Mouse (Mus musculus) MEL (cell line): ENCODE measurements around the gene Polr2i. TPM values are rescaled to one million over a fixed set of nuclear protein-coding genes. Genes with fewer than 3 reads are reported as not detected.
A peak's percentile ranks its signal among the peaks of the same experiment; 100 is the strongest.

Source experiments
- DNase-seq: peaks from one replicate; pipeline ENCODE4 v3.0.0; 2011; ENCODE audit warnings: low read depth, low spot score
- H3K27ac ChIP-seq: 2 replicates; pipeline ENCODE4 v1.5.1; 2012; ENCODE audit warnings: low read depth, mild to moderate bottlenecking, control low read depth, low read length, moderate library complexity; ENCODE audit not compliant: control insufficient read depth
- H3K27me3 ChIP-seq, 2 experiments: fragments of 150-350 bp in 1 of 2; sonication (generic) in 1 of 2; 2 replicates each; pipeline ENCODE4 v1.6.1; 2012; ENCODE audit warnings: low read length in 2 of 2, mild to moderate bottlenecking in 2 of 2, improper control_type of control experiment in 1 of 2, moderate library complexity in 1 of 2; ENCODE audit not compliant: insufficient read depth in 2 of 2, control insufficient read depth in 1 of 2
- H3K36me3 ChIP-seq, 2 experiments: 2 replicates each; pipeline ENCODE4 v1.6.1; 2012 to 2014; ENCODE audit warnings: low read length in 2 of 2, improper control_type of control experiment in 1 of 2, inconsistent platforms in 1 of 2, mild to moderate bottlenecking in 1 of 2; ENCODE audit not compliant: insufficient read depth in 2 of 2, control insufficient read depth in 1 of 2
- H3K4me1 ChIP-seq, 2 experiments: fragments of 150-350 bp in 1 of 2; sonication (generic) in 1 of 2; 2 replicates each; pipeline ENCODE4 v1.6.1; 2012; ENCODE audit warnings: low read length in 2 of 2, improper control_type of control experiment in 1 of 2, mild to moderate bottlenecking in 1 of 2; ENCODE audit not compliant: insufficient read depth in 2 of 2, control insufficient read depth in 1 of 2
- H3K4me3 ChIP-seq, 2 experiments: fragments of 150-350 bp in 1 of 2; sonication (generic) in 1 of 2; 2 replicates each; pipeline ENCODE4 v1.5.1; 2012; ENCODE audit warnings: low read depth in 2 of 2, low read length in 2 of 2, mild to moderate bottlenecking in 2 of 2, moderate library complexity in 2 of 2, control low read depth in 1 of 2, improper control_type of control experiment in 1 of 2; ENCODE audit not compliant: control insufficient read depth in 1 of 2, insufficient read depth in 1 of 2
- H3K79me2 ChIP-seq: 2 replicates; pipeline ENCODE4 v1.6.1; 2012; ENCODE audit warnings: mild to moderate bottlenecking, low read length, moderate library complexity; ENCODE audit not compliant: control insufficient read depth, poor library complexity, insufficient read depth
- H3K9ac ChIP-seq: 2 replicates; pipeline ENCODE4 v1.6.1; 2012; ENCODE audit warnings: low read depth, mild to moderate bottlenecking, control low read depth, low read length, moderate library complexity; ENCODE audit not compliant: control insufficient read depth, poor library complexity, severe bottlenecking
- H3K9me3 ChIP-seq: fragments of 150-350 bp; sonication (generic); replicated peaks from 2 replicates; pipeline ENCODE4 v1.6.1; 2012; ENCODE audit warnings: mild to moderate bottlenecking, low read length, improper control_type of control experiment, moderate library complexity; ENCODE audit not compliant: insufficient read depth
- BHLHE40 ChIP-seq: IDR thresholded peaks from 2 replicates; pipeline ENCODE4 v1.6.1; 2012; ENCODE audit warnings: low read depth, mild to moderate bottlenecking, inconsistent platforms, low read length, improper control_type of control experiment, borderline replicate concordance
- CHD1 ChIP-seq: IDR thresholded peaks from 2 replicates; pipeline ENCODE4 v1.6.1; 2012; ENCODE audit warnings: low read depth, mild to moderate bottlenecking, inconsistent platforms, low read length, improper control_type of control experiment
- CHD2 ChIP-seq: IDR thresholded peaks from 2 replicates; pipeline ENCODE4 v1.6.1; 2011; ENCODE audit warnings: low read length, improper control_type of control experiment
- CTCF ChIP-seq, 3 experiments: IDR thresholded peaks in 2 of 3; conservative IDR thresholded peaks in 1 of 3; 2 replicates each; pipeline ENCODE4 v1.5.1; 2011 to 2012; ENCODE audit warnings: low read length in 3 of 3, low read depth in 2 of 3, mild to moderate bottlenecking in 2 of 3, improper control_type of control experiment in 1 of 3, inconsistent platforms in 1 of 3, mixed read lengths in 1 of 3, moderate library complexity in 1 of 3; ENCODE audit not compliant: control insufficient read depth in 1 of 3, insufficient read depth in 1 of 3, poor library complexity in 1 of 3, severe bottlenecking in 1 of 3
- ELF1 ChIP-seq: IDR thresholded peaks from 2 replicates; pipeline ENCODE4 v1.6.1; 2014; ENCODE audit warnings: low read depth, mild to moderate bottlenecking, inconsistent platforms, low read length, improper control_type of control experiment, moderate library complexity
- EP300 ChIP-seq, 2 experiments: IDR thresholded peaks; 2 replicates each; pipeline ENCODE4 v1.6.1; 2011; ENCODE audit warnings: improper control_type of control experiment in 2 of 2, low read length in 2 of 2, low read depth in 1 of 2, mild to moderate bottlenecking in 1 of 2
- ETS1 ChIP-seq: IDR thresholded peaks from 2 replicates; pipeline ENCODE4 v1.6.1; 2012; ENCODE audit warnings: low read depth, mild to moderate bottlenecking, inconsistent platforms, low read length, improper control_type of control experiment, moderate library complexity
- GATA1 ChIP-seq: IDR thresholded peaks from 2 replicates; pipeline ENCODE4 v1.6.1; 2011; ENCODE audit warnings: low read depth, low read length, improper control_type of control experiment
- KAT2A ChIP-seq: conservative IDR thresholded peaks from 2 replicates; pipeline ENCODE4 v1.6.1; 2012; ENCODE audit warnings: low read depth, low read length, improper control_type of control experiment, inconsistent platforms
- MAFK ChIP-seq: IDR thresholded peaks from 2 replicates; pipeline ENCODE4 v1.6.1; 2011; ENCODE audit warnings: low read depth, mild to moderate bottlenecking, low read length, improper control_type of control experiment, borderline replicate concordance
- MAX ChIP-seq: IDR thresholded peaks from 2 replicates; pipeline ENCODE4 v1.6.1; 2011; ENCODE audit warnings: low read length, improper control_type of control experiment
- MAZ ChIP-seq: IDR thresholded peaks from 2 replicates; pipeline ENCODE4 v1.6.1; 2012; ENCODE audit warnings: low read depth, mild to moderate bottlenecking, inconsistent platforms, low read length, improper control_type of control experiment
- MEF2A ChIP-seq: IDR thresholded peaks from 2 replicates; pipeline ENCODE4 v1.6.1; 2014; ENCODE audit warnings: low read depth, mild to moderate bottlenecking, inconsistent platforms, low read length, improper control_type of control experiment; ENCODE audit not compliant: poor library complexity, insufficient replicate concordance, severe bottlenecking; ENCODE audit errors: extremely low read depth
- MXI1 ChIP-seq: IDR thresholded peaks from 2 replicates; pipeline ENCODE4 v1.6.1; 2011; ENCODE audit warnings: mild to moderate bottlenecking, low read depth, low read length, improper control_type of control experiment
- MYB ChIP-seq: IDR thresholded peaks from 2 replicates; pipeline ENCODE4 v1.6.1; 2011; ENCODE audit warnings: mild to moderate bottlenecking, low read depth, low read length, improper control_type of control experiment
- MYC ChIP-seq: IDR thresholded peaks from 2 replicates; pipeline ENCODE4 v1.6.1; 2011; ENCODE audit warnings: low read depth, mild to moderate bottlenecking, low read length, improper control_type of control experiment, moderate library complexity
- NELFE ChIP-seq: IDR thresholded peaks from 2 replicates; pipeline ENCODE4 v1.6.1; 2011; ENCODE audit warnings: low read depth, low read length, improper control_type of control experiment
- POLR2AphosphoS5 ChIP-seq: IDR thresholded peaks from 2 replicates; pipeline ENCODE4 v1.6.1; 2012; ENCODE audit warnings: low read depth, borderline replicate concordance, mild to moderate bottlenecking, inconsistent platforms, low read length, moderate library complexity, mixed read lengths
- RAD21 ChIP-seq: IDR thresholded peaks from 2 replicates; pipeline ENCODE4 v1.6.1; 2011; ENCODE audit warnings: mild to moderate bottlenecking, low read depth, low read length, improper control_type of control experiment
- RCOR1 ChIP-seq: IDR thresholded peaks from 2 replicates; pipeline ENCODE4 v1.6.1; 2012; ENCODE audit warnings: low read depth, mild to moderate bottlenecking, inconsistent platforms, low read length, improper control_type of control experiment
- TAL1 ChIP-seq: IDR thresholded peaks from 2 replicates; pipeline ENCODE4 v1.6.1; 2012; ENCODE audit warnings: mild to moderate bottlenecking, inconsistent platforms, low read length, moderate library complexity, mixed read lengths
- TBP ChIP-seq: IDR thresholded peaks from 2 replicates; pipeline ENCODE4 v1.8.0; 2011; ENCODE audit warnings: low read depth, low read length, improper control_type of control experiment
- USF1 ChIP-seq: IDR thresholded peaks from 2 replicates; pipeline ENCODE4 v1.6.1; 2014; ENCODE audit warnings: low read depth, mild to moderate bottlenecking, inconsistent platforms, low read length, improper control_type of control experiment, moderate library complexity
- ZC3H11A ChIP-seq: IDR thresholded peaks from 2 replicates; pipeline ENCODE4 v1.6.1; 2012; ENCODE audit warnings: low read depth, mild to moderate bottlenecking, inconsistent platforms, low read length, improper control_type of control experiment
- ZKSCAN1 ChIP-seq: IDR thresholded peaks from 2 replicates; pipeline ENCODE4 v1.6.1; 2012; ENCODE audit warnings: low read depth, mild to moderate bottlenecking, inconsistent platforms, low read length, improper control_type of control experiment, moderate library complexity
- ZNF384 ChIP-seq: IDR thresholded peaks from 2 replicates; pipeline ENCODE4 v1.6.1; 2012; ENCODE audit warnings: low read depth, mild to moderate bottlenecking, inconsistent platforms, low read length, improper control_type of control experiment
- polyA plus RNA-seq, 2 experiments: library from polyadenylated mRNA; stranded (reverse) in 1 of 2; unstranded in 1 of 2; fragments of >175 nt in 1 of 2; fragments of >200 nt in 1 of 2; gene quantifications; 2 replicates each; pipeline versions ENCODE4 v1.2.1 to v1.2.4; 2012; ENCODE audit warnings: low replicate concordance in 2 of 2, low read depth in 1 of 2; ENCODE audit not compliant: insufficient read length in 2 of 2, insufficient read depth in 1 of 2, missing spikeins in 1 of 2
- total RNA-seq: library from RNA; depleted of rRNA; stranded (reverse); fragments of 300-350 nt; gene quantifications from 2 replicates; pipeline ENCODE4 v1.2.3, GENCODE M21; 2012

The Polr2i gene
- total and polyA plus RNA-seq, 3 experiments, result 118 to 128 TPM; not detected in 1

DNA sequence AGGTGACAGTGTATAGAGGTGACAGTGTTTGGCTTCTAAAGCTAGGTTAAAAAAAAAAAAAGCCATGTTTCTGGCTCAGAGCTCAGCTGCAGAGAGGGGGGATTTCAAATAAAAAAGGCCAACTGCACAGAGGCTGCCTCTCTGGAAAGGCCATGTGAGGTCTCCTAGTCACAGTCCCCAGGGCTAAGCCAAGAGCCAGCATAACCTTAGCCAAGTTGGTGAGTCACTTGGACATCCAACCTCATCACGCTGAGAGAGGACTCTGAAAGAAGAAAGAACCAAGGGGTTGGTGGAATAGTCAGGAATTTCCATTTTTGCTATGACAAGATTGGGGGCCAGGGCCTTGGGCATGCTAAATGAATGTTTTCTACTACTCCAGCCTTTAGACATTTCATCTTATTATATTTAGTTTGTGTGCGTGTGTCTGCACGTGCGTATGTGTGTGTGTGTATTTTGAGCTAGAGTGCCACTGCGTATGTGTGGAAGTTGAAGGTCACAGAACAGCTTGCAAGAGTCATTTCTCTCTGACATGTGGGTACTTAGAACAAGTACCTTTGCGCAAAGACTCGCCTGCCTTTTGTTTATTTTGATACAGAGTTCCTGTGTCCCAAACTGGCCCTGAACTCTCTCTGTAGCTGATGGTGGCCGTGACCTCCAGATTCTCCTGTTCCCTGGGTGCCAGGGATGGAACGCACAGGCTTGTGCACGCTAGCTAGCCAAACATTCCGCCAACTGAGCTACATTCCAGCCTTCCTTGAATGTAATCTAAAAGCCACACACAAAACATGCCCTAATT, 28.7 kb upstream of the Polr2i start:
- DNase-seq, result no peak
- no peak overlapping the region for H3K27ac ChIP-seq
- no peak overlapping the region for H3K4me3 ChIP-seq
- H3K9ac ChIP-seq, result no peak overlapping the region
- no peak for TF ChIP-seq TAL1
- no peak for TF ChIP-seq BHLHE40
- TF ChIP-seq RCOR1, result no peak
- no peak for TF ChIP-seq EP300 (IDR thresholded peaks at IDR 0.05; ENCODE audit: low read depth in 1 of 2, low read length in 2 of 2)
- no peak for TF ChIP-seq MAZ
- no peak for TF ChIP-seq MAFK
- TF ChIP-seq KAT2A, result no peak
- TF ChIP-seq POLR2AphosphoS5, result no peak
- TF ChIP-seq NELFE, result no peak
- no peak for TF ChIP-seq ELF1
- TF ChIP-seq CTCF (IDR thresholded peaks at IDR 0.05 in 2 of 3, conservative IDR thresholded peaks at IDR 0.05 in 1 of 3; ENCODE audit: control insufficient read depth in 1 of 3, insufficient read depth in 1 of 3, low read depth in 2 of 3, low read length in 3 of 3, poor library complexity in 1 of 3, severe bottlenecking in 1 of 3), result no peak
- no peak for TF ChIP-seq ZKSCAN1
- TF ChIP-seq ETS1, result no peak
- no peak for TF ChIP-seq ZNF384
- TF ChIP-seq MEF2A, result no peak
- TF ChIP-seq TBP, result no peak
- no peak for TF ChIP-seq MXI1
- TF ChIP-seq MYB, result no peak
- TF ChIP-seq RAD21, result no peak
- no peaks in the 10 kb centered on the region for H3K79me2 ChIP-seq
- peaks cover 0 to 4% of the 10 kb centered on the region in 2 experiments; a peak in 1 of 4 replicates for H3K36me3 ChIP-seq
- H3K4me1 ChIP-seq, result peaks cover 0 to 4% of the 10 kb centered on the region in 2 experiments; a peak in 2 of 4 replicates
- peaks cover 0 to 2% of the 10 kb centered on the region in 2 experiments; a peak in 2 of 4 replicates for H3K27me3 ChIP-seq
- H3K9me3 ChIP-seq, result no peaks in the 10 kb centered on the region

DNA sequence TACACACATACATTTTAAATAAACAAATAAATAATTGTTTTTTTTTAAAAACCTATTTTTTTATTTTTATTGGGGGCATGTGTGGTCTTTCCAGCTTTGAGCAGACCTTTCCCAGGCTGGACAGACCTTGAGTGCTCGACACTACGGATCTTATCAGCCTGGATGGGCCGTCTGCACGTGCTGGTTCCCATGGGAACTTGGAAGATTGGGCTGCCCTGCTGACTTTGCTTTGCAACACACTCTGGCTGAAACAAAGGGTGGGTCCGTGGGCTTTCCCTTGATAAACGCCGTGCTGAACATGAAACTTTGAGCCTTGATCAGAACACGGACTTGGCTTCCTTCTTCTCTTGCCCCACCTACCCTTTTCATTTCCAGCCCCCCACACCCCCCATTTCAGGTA, 27.4 kb upstream of the Polr2i start:
- Histone ChIP-seq H3K9me3 (no peaks in the 10 kb centered on the region), H3K4me1 (peaks cover 0 to 4% of the 10 kb centered on the region in 2 experiments; a peak in 1 of 4 replicates), H3K27ac (peak overlapping the region; percentile 24; the same call in 1 of the 2 replicates), H3K79me2 (no peaks in the 10 kb centered on the region), H3K27me3 (peaks cover 0 to 2% of the 10 kb centered on the region in 2 experiments; a peak in 2 of 4 replicates), H3K4me3 (peak overlapping the region; percentile 82 to 90), H3K9ac (peak overlapping the region; percentile 75), H3K36me3 (peaks cover 0 to 3% of the 10 kb centered on the region in 2 experiments; a peak in 1 of 4 replicates)
- peak; percentile 63 for DNase-seq
- TF ChIP-seq CHD1 (no peak), CHD2 (no peak), ZC3H11A (no peak), MAX (peak; percentile 76), USF1 (peak; percentile 66; the same call in 1 of the 2 replicates), BHLHE40 (peak; percentile 99), RCOR1 (0 out of 2 replicates have a peak, but pooled peaks have one; percentile 26), MXI1 (peak; percentile 94), GATA1 (peak; percentile 65; the same call in 1 of the 2 replicates), TBP (no peak), MYC (peak; percentile 76)
